Mouse (Mus musculus) small intestine, adult 2 months (tissue): Measurements from ENCODE around the gene Nf1.

Source experiments
- CTCF ChIP-seq: fragments of 200-500 bp; IDR thresholded peaks from 2 replicates; pipeline ENCODE4 v1.5.1; 2012; ENCODE audit warnings: low read depth, mild to moderate bottlenecking, control low read depth, inconsistent platforms, low read length, moderate library complexity, mixed read lengths; ENCODE audit not compliant: insufficient replicate concordance, insufficient read length; ENCODE audit errors: extremely low read depth
- POLR2A ChIP-seq: fragments of 200-500 bp; IDR thresholded peaks from 2 replicates; pipeline ENCODE4 v1.6.1; 2012; ENCODE audit warnings: low read depth, mild to moderate bottlenecking, control low read depth, inconsistent platforms, low read length, moderate library complexity

DNA sequence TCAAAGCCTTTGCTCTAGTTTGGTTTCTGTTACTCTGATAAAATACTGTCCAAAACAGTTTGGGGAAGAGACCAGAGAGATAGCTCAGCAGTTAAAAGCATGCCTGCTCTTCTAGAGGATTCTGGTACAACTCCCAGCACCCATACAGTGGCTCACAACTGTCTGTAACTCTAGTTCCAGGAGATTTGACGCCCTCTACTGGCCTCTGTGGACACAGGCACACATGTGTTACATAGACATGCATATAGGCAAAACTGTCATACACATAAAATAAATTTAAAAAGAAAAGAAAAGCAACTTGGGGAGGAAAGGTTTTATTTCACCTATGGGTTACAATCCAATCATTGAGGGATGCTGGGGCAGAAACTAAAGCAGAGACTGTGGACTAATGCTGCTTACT lies 227.5 kb downstream of the Nf1 start:
- TF ChIP-seq POLR2A (no peak), CTCF (no peak)
